Mouse (Mus musculus): ENCODE data around the gene Chrm3. TPM values are rescaled to one million over a fixed set of nuclear protein-coding genes. Genes with fewer than 3 reads are reported as not detected.

Gene Chrm3
- polyA plus RNA-seq, 1 experiment from 2014 or later, result 1.6 TPM

DNA sequence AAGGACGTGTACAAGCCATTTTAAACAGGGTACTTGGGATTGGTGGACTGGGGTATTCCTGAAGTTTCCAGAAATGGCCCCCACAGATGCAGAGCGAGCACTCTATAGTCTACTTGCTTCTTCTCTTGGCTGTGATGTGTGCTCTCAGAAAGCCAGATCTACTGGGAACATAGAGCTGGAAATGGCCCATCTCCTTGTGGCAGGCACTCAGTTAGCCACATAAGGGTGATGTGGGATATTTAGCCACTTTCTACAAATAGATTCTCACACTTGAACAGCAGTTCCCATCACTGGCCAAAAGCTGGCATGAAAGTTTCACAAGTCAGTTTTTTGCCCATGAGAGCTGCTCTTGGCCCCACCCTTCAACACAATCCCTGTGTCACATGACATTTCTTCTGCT, 65.5 kb downstream of the Chrm3 start:
- no peak overlapping the region for H3K4me2 ChIP-seq
- H3K36me3 ChIP-seq, result no peaks in the 10 kb centered on the region
- WGBS, result 80% methylated on average over 2 of the region's 2 CpGs
- no peak overlapping the region for H3K27ac ChIP-seq (replicated peaks)
- no peaks in the 10 kb centered on the region for H3K4me1 ChIP-seq (replicated peaks)
- no peaks in the 10 kb centered on the region for H3K27me3 ChIP-seq
- H3K9me3 ChIP-seq, result no peaks in the 10 kb centered on the region
- ATAC-seq (ENCODE audit: low read depth), result no peak
- H3K4me3 ChIP-seq, result no peak overlapping the region
- H3K9ac ChIP-seq, result no peak overlapping the region

DNA sequence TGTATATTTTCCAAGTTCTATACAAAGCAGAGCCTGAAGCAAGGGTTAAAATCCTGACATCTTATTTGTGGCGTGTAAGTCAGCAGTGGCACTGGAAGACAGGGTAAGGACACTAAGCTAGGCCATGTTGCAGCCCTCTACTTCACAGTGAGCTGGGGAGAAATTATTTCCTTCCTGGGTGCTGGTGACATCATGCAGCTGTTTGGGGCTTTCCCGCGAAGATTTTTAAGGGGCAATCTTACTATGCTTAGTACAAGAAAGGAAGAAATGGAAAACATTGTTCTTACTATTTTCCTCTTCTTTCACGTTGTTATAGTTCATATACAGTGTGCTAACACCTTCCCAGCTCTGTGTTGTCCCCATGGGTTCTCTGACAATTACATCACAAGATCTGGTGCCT, 76.3 kb downstream of the Chrm3 start:
- Histone ChIP-seq H3K4me2 (no peak overlapping the region), H3K4me3 (no peak overlapping the region), H3K36me3 (no peaks in the 10 kb centered on the region), H3K27ac (replicated peaks) (no peak overlapping the region), H3K9me3 (no peaks in the 10 kb centered on the region), H3K9ac (no peak overlapping the region), H3K27me3 (no peaks in the 10 kb centered on the region), H3K4me1 (replicated peaks) (no peaks in the 10 kb centered on the region)
- WGBS, result 86% methylated on average over 4 of the region's 4 CpGs
- no peak for ATAC-seq (ENCODE audit: low read depth)

DNA sequence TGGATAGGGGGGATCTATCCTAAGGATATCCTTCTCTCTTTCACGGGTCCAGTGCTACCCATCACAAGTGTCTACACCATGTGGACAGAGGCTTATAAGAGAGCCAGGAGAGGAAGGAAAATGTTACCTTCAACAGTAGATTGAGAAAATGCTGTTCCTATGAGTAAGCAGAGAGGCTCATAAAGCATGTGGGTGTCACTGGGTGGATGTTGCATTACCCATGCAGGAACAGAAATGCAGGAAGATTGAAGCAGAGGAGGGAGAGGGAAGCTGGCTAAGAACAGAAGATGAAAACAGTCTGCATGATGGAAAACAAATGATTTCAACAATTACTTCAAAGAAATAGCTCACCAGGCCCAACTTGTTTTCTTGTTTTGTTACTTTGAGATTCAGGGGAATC, 85.7 kb downstream of the Chrm3 start:
- ATAC-seq (ENCODE audit: low read depth), result no peak
- Histone ChIP-seq H3K36me3 (no peaks in the 10 kb centered on the region), H3K9me3 (no peaks in the 10 kb centered on the region), H3K4me1 (replicated peaks) (no peaks in the 10 kb centered on the region), H3K27ac (replicated peaks) (no peak overlapping the region), H3K27me3 (no peaks in the 10 kb centered on the region), H3K4me2 (no peak overlapping the region), H3K4me3 (no peak overlapping the region), H3K9ac (no peak overlapping the region)
- 73% methylated on average over 1 of the region's 1 CpGs for WGBS

DNA sequence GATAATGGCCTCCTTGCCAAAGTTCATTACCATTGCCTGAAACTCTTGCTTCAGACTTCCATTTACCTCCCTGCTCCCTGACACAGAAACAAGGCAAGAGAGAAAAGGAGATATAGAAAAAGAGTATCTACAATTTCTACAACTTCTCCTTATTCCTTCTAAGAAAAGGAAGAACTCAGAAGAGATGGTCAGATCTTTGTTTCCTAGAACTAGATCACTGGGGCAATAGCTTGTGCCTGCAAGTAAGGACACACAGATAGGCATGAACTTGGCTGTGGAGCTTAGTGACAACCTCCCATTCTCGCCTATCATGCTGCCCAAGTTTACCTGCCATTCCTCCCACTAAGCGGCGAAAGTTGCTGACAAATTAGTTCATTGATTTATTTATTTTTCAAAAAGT, 96.9 kb downstream of the Chrm3 start:
- WGBS, result 88% methylated on average over 3 of the region's 3 CpGs
- no peak overlapping the region for H3K27ac ChIP-seq (replicated peaks)
- no peak overlapping the region for H3K9ac ChIP-seq
- no peaks in the 10 kb centered on the region for H3K36me3 ChIP-seq
- H3K4me1 ChIP-seq (replicated peaks), result no peaks in the 10 kb centered on the region
- ATAC-seq (ENCODE audit: low read depth), result no peak
- H3K4me2 ChIP-seq, result no peak overlapping the region
- H3K9me3 ChIP-seq, result no peaks in the 10 kb centered on the region
- H3K4me3 ChIP-seq, result no peak overlapping the region
- no peaks in the 10 kb centered on the region for H3K27me3 ChIP-seq

DNA sequence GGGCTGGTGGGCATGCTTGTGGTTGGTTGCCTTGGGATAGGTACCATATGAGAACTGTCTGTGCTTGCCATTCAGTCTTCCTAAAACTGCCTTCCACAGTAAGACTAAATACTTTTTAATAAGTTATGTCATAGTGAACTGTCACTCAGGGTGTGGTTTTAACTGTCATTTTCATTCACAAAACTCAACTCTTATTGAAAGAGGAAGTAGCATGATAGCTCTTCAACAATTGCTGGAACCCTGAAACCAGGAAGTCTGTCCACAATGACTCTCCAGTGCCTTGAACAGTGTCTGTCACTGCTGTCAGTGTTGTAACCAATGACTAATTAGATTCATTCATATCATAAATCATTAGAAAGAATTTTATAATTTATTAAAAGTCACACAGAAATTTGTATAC, 107.6 kb downstream of the Chrm3 start:
- no peak for ATAC-seq (ENCODE audit: low read depth)
- H3K27me3 ChIP-seq, result no peaks in the 10 kb centered on the region
- H3K9ac ChIP-seq, result no peak overlapping the region
- H3K9me3 ChIP-seq, result no peaks in the 10 kb centered on the region
- H3K27ac ChIP-seq (replicated peaks), result no peak overlapping the region
- no peaks in the 10 kb centered on the region for H3K36me3 ChIP-seq
- H3K4me2 ChIP-seq, result no peak overlapping the region
- H3K4me1 ChIP-seq (replicated peaks), result no peaks in the 10 kb centered on the region
- H3K4me3 ChIP-seq, result no peak overlapping the region

DNA sequence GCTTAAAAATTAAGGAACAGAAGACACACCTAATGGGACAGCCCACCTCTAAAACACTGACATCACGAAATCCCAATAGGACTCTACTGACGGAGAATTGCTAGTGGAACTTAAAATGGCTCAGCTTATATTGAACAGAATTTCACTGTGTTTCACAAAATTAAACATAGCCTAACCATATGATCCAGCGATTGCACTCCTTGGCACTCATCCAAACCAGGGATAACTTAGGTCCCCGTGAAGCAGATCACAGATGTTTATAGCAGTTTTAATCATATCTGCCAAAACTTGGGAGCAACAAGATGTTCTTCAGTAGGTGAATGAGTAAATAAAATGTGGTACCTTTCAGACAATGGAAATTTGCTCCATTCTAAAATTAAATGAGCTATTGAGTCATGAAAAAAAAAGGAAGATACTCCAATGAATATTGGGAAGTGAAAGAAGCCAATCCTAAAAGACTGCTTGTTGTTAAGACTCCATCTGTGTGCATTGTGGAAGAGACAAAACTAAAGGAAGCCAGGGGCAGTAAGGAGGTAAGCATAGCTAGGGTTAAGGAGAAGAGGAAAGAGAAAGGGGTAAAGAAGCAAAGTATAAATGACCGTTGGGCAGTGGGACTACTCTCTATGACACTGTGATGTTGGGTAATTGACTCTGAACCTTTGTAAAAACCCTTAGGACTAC, 109.0 kb downstream of the Chrm3 start:
- Histone ChIP-seq H3K27ac (replicated peaks) (no peak overlapping the region), H3K27me3 (no peaks in the 10 kb centered on the region), H3K4me3 (no peak overlapping the region), H3K4me1 (replicated peaks) (no peaks in the 10 kb centered on the region), H3K36me3 (no peaks in the 10 kb centered on the region), H3K9ac (no peak overlapping the region), H3K9me3 (no peaks in the 10 kb centered on the region), H3K4me2 (no peak overlapping the region)
- WGBS, result 86% methylated on average over 5 of the region's 5 CpGs
- ATAC-seq (ENCODE audit: low read depth), result no peak

DNA sequence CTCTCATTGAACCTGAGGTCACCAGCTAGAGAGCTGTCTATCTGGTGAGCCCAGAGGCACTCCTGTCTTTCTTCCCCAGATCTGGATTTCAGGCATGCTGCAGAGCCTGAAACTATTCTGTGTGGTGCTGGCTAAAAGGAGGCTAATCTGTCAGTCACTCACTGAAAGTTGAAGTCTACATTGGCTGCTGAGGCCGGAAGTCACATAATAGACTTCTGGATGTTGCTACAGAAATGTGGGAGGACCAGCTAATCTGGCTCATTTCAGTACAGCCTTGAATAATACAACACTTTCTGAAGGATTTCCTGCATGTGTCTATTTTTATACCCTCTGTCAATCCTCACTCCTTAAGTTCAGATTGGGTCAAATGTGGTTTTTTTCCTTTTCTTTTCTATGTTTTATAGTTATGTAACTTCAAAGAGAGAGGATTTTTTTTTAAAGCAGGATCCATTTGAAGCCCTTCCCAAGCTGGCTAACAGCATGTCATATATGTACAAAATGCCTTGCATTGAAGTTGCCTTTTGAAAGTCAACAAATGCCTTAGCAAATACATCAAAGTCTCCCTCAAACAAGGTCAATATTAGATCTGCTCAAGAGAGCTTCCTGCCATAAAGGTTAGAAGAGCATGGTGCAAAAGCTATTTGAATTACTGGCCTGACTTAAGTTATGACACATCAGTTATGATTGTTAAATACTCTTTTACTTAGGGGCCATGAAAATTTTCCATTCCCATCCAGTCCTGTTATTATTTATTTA, 116.2 kb downstream of the Chrm3 start:
- Histone ChIP-seq H3K36me3 (no peaks in the 10 kb centered on the region), H3K4me3 (no peak overlapping the region), H3K4me2 (no peak overlapping the region), H3K9ac (no peak overlapping the region), H3K27ac (replicated peaks) (no peak overlapping the region), H3K4me1 (replicated peaks) (no peaks in the 10 kb centered on the region), H3K9me3 (no peaks in the 10 kb centered on the region), H3K27me3 (no peaks in the 10 kb centered on the region)
- WGBS, result 68% methylated on average over 1 of the region's 1 CpGs
- ATAC-seq (ENCODE audit: low read depth), result no peak

DNA sequence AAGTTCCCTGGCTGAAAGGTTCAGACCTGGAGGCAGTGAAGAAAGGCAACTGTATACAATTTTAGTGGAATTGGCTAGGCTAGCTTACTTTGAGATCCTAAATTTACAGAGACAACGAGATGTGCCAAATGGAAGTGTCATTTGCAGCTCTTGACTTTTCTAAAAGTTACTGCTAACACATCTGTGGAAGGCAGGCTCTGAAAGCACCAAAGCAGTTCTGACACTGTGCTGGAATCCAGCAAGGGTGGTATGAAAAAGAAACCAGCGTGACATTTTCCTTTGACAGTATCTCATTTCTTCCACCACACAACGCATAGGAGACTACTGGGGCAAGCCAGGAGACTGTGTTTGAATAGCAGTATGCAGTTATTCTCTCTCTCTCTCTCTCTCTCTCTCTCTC, 120.4 kb downstream of the Chrm3 start:
- WGBS, result 90% methylated on average over 3 of the region's 3 CpGs
- Histone ChIP-seq H3K4me3 (no peak overlapping the region), H3K27ac (replicated peaks) (no peak overlapping the region), H3K9ac (no peak overlapping the region), H3K4me2 (no peak overlapping the region), H3K36me3 (no peaks in the 10 kb centered on the region), H3K4me1 (replicated peaks) (no peaks in the 10 kb centered on the region), H3K9me3 (no peaks in the 10 kb centered on the region), H3K27me3 (no peaks in the 10 kb centered on the region)
- ATAC-seq (ENCODE audit: low read depth), result no peak

DNA sequence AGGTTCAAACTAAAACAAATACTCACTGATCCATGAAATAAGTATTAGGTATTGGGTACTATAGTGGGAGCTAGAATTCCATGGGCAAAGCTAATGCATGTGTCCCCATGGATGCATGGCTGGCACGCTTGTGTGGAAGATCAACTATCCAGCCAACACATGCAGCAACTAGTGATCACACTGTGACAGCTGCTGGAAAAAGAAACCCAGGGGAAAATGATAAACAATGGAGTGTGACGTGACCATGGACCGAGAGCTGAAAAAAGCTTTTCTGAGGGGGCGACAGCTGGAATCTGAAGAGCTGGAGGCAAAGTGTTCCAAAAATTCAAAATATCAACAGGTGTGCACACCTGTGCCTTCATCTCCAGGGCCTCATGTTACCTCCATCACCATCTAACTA, 120.8 kb downstream of the Chrm3 start:
- WGBS, result 72% methylated on average over 4 of the region's 4 CpGs
- no peak for ATAC-seq (ENCODE audit: low read depth)

DNA sequence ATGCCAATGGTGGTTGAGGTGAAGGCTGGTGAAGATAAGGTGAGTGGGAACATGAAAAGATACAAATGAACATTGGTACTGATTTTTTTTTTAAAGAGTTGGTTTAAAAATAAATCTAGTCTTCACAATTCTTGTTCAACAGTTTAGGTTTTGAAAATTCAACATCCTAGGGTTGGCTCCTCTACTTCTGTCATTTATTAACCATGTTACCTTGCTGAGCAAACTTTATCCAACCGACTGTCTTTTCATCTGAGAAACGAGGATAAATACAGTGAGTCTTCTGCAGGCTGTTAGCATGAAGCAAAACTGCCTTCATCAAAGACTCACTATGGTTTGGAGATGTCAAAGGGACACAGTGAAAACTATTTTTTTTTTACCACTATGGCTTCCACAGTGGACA, 123.0 kb downstream of the Chrm3 start:
- Histone ChIP-seq H3K4me1 (replicated peaks) (no peaks in the 10 kb centered on the region), H3K27ac (replicated peaks) (no peak overlapping the region), H3K27me3 (no peaks in the 10 kb centered on the region), H3K9ac (no peak overlapping the region), H3K4me3 (no peak overlapping the region), H3K36me3 (no peaks in the 10 kb centered on the region), H3K9me3 (no peaks in the 10 kb centered on the region), H3K4me2 (no peak overlapping the region)
- no peak for ATAC-seq (ENCODE audit: low read depth)
- 79% methylated on average over 2 of the region's 2 CpGs for WGBS

More for the DNA sequence above, 120.8 kb downstream of the Chrm3 start:
- H3K4me1 ChIP-seq (replicated peaks), result no peaks in the 10 kb centered on the region
- no peaks in the 10 kb centered on the region for H3K36me3 ChIP-seq
- H3K27ac ChIP-seq (replicated peaks), result no peak overlapping the region
- H3K4me3 ChIP-seq, result no peak overlapping the region
- no peak overlapping the region for H3K4me2 ChIP-seq
- no peak overlapping the region for H3K9ac ChIP-seq
- H3K27me3 ChIP-seq, result no peaks in the 10 kb centered on the region
- no peaks in the 10 kb centered on the region for H3K9me3 ChIP-seq

DNA sequence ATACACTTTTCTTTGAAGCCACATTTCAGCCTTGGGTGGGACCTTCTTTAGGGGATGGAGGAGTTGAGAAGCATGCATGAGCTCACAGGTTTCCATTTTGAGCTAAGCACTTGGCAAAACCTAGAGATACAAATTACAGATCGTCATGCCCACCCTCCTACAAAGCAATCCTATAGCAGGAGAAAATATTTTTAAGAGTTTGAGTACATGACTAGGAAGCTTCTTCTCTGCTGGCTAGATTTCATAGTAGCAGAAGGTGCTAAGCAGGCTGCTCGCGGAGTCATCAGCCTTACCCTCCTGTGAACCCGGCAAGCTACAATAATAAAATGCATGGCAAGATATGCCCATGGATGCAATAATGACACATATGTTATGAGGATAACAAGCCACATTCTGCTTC, 124.4 kb downstream of the Chrm3 start:
- H3K27me3 ChIP-seq, result no peaks in the 10 kb centered on the region
- no peak for ATAC-seq (ENCODE audit: low read depth)
- no peak overlapping the region for H3K4me3 ChIP-seq
- no peak overlapping the region for H3K4me2 ChIP-seq
- no peaks in the 10 kb centered on the region for H3K36me3 ChIP-seq
- H3K9me3 ChIP-seq, result no peaks in the 10 kb centered on the region
- WGBS, result 96% methylated on average over 4 of the region's 4 CpGs
- H3K4me1 ChIP-seq (replicated peaks), result no peaks in the 10 kb centered on the region
- H3K27ac ChIP-seq (replicated peaks), result no peak overlapping the region
- H3K9ac ChIP-seq, result no peak overlapping the region

DNA sequence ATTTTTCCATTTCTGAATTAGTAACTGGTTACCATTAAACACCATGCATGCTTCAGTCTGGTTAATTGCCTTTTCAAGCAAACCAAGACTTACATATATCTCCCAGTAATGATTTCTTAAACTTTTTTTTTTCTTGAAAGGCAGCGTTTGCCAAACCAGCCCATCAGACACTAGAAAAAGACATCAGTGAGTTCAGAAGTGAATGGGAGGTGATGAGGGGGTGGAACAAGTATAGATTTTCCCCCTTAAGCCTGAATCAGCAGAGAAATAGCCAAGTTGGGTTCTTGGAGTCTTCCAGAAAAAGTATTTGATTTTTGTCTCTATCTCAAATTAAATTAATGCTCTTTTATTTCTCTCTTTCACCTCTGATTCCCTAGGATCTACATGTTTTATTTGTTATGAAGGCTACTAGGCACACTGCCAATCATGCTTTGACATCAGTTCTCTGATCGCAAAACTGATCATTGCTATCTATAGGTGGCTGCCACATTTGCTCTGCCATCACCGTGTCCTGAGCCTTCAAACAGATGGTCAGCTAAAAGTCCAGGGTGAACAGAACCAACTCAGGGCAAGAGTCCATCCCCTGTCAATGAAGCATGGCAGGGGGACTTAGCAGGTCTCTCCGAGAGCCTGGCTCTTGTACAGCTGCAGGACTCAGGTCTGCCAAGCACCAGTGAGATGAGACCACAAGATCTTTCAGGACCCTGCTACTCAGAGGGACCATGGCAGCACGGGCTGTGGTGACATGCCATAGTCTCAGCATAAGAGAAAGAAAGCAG, 125.1 kb downstream of the Chrm3 start:
- Histone ChIP-seq H3K27me3 (no peaks in the 10 kb centered on the region), H3K9ac (no peak overlapping the region), H3K4me1 (replicated peaks) (no peaks in the 10 kb centered on the region), H3K27ac (replicated peaks) (no peak overlapping the region), H3K4me3 (no peak overlapping the region), H3K9me3 (no peaks in the 10 kb centered on the region), H3K4me2 (no peak overlapping the region), H3K36me3 (no peaks in the 10 kb centered on the region)
- 89% methylated on average over 5 of the region's 5 CpGs for WGBS
- ATAC-seq (ENCODE audit: low read depth), result no peak
